Mouse (Mus musculus): Measurements from ENCODE around the gene Myo5c.

- TF ChIP-seq CTCF (IDR thresholded peaks at IDR 0.05; ENCODE audit: extremely low read depth, insufficient read depth, insufficient read length, insufficient replicate concordance) (peak; percentile 14; the same call in 1 of the 2 replicates), POLR2A (IDR thresholded peaks at IDR 0.05; ENCODE audit: low read depth, low read length) (no peak)
Observed at GRCm38 (mm10) chr9:75289545-75289944, 57.7 kb downstream of the Myo5c start.
